Mouse (Mus musculus): Measurements from ENCODE around the gene Psmd9.

- TF ChIP-seq E2F4 (IDR thresholded peaks at IDR 0.05; ENCODE audit: insufficient read depth) (no peak), POLR2A (IDR thresholded peaks at IDR 0.05; ENCODE audit: insufficient read length, low read depth) (no peak), MAX (IDR thresholded peaks at IDR 0.05; ENCODE audit: low read depth) (no peak), USF1 (IDR thresholded peaks at IDR 0.05; ENCODE audit: low read depth) (no peak), POLR2AphosphoS2 (IDR thresholded peaks at IDR 0.05; ENCODE audit: insufficient read length, low read depth) (no peak), CEBPB (IDR thresholded peaks at IDR 0.05; ENCODE audit: insufficient read depth, poor library complexity, severe bottlenecking) (no peak), SRF (IDR thresholded peaks at IDR 0.05; ENCODE audit: control insufficient read depth, insufficient read length, low read depth) (no peak), MYOG (IDR thresholded peaks at IDR 0.05; ENCODE audit: control insufficient read depth in 1 of 3, insufficient read depth in 1 of 3, insufficient read length in 2 of 3, low read depth in 2 of 3) (peak in 1 of 3 experiments; percentile 32), TCF12 (IDR thresholded peaks at IDR 0.05; ENCODE audit: insufficient read depth, poor library complexity, severe bottlenecking) (no peak), MYOD1 (IDR thresholded peaks at IDR 0.05; ENCODE audit: control insufficient read depth in 1 of 3, insufficient read length in 2 of 3, low read depth in 2 of 3) (no peak), REST (IDR thresholded peaks at IDR 0.05; ENCODE audit: insufficient read depth, insufficient read length) (no peak), TCF3 (IDR thresholded peaks at IDR 0.05; ENCODE audit: insufficient read length, low read depth) (no peak)
These were observed 13.8 kb upstream of the Psmd9 start for GRCm38 (mm10) chr5:123155425-123155824.
